Mouse (Mus musculus) kidney, adult 8-10 months (tissue): ENCODE data around the gene 2300002M23Rik.

Experiments
- DNase-seq, 2 experiments: peaks; one replicate each; pipeline ENCODE4 v3.0.0; 2022

Gene 2300002M23Rik

DNA sequence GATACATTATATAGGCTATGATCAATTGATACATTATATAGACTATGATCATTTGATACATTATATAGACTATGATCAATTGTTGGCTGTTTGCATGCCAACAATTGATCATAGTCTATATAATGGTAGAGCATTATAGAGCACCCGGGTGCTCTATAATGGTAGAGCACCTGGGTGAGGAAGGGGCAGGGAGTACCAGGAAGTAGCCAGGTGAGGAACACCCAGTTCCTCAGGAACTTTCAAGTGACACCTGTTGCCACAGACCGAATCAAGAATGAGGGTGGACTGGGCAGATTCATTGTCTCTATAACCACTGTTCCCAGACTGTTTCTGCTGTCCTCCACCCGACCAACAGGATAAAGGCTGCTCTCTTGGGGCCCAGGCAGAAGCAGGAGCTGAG is at the start of gene 2300002M23Rik:
Gene 2300002M23Rik, plus strand, starts transcription at position 301 of the 400 bp plus-strand sequence.
- DNase-seq = no peak

GRCm38 (mm10) chr17:35517526-35517925 is 49.7 kb upstream of the 2300002M23Rik start:
- no peak for DNase-seq

- DNase-seq = no peak
These were observed 42.9 kb upstream of the 2300002M23Rik start for GRCm38 (mm10) chr17:35524354-35524753.

- DNase-seq = no peak
These were observed 40.6 kb upstream of the 2300002M23Rik start for GRCm38 (mm10) chr17:35526644-35527043.

DNA sequence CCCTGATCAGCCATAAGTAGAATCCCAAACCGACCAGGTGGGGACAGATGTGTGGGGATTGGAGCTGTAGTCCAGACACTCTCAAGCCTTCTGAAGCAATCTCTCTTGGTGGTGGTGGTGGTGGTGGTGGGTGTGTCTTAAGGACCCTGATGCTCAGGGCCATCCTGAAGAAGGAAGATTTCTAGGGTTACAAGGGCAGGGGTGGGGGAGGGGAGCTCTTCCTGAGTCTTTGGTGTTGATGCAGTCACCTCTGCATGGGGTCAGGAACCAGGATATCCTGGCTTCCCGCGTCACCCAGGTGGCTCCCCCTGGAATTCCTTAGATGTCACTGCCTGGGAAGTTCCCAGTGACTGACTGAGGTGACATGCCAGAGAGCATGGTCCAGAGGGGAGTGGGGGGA is 34.9 kb upstream of the 2300002M23Rik start:
- DNase-seq = no peak

DNA sequence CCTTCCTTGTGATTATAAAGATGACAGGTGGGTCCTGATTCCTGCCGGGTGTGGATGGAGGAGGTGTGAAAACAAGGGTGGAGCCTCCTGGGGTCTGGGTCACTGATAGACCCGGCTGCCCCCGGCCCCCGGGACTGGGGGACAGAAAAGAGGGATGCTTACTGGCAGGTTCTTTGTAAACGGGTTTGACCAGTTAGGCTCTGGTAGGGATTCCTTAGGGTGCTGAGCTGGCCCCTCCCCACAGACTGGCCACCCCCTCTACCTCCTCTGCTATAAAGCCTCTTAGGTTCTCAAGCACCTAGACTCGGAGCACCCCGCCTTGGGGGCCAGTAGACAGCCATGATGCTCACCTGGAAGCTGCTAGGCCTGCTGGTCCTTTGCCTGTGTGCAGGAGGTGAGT is 34.3 kb upstream of the 2300002M23Rik start, which contains the start of gene Psors1c2:
Gene Psors1c2, plus strand, starts transcription at position 301 of the 400 bp plus-strand sequence.
- DNase-seq = no peak

DNA sequence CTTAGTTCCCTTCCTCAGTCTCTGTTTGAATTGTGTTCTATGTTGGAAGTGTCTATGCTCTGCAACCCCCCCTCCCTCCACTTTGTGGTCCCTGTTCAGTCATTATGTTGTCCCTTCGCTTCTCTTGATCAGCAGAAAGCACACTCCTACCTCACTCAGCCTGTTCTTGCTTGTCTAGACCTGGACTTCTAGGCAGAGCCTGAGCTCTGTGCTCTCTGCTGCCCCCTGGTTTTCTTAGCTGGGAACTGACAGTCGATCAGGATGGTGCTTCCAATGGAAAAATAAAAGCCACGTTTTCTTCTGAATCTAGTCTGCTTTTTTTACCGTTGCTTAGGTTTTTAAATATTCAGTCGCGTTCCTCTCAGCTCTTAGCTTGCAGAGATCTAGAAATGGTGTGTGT is 32.9 kb upstream of the 2300002M23Rik start:
- DNase-seq = peak; percentile 65 to 80

GRCm38 (mm10) chr17:35537421-35537820 is 29.8 kb upstream of the 2300002M23Rik start:
- DNase-seq = no peak

- DNase-seq = no peak
These were observed 28.8 kb upstream of the 2300002M23Rik start for GRCm38 (mm10) chr17:35538476-35538875.

DNA sequence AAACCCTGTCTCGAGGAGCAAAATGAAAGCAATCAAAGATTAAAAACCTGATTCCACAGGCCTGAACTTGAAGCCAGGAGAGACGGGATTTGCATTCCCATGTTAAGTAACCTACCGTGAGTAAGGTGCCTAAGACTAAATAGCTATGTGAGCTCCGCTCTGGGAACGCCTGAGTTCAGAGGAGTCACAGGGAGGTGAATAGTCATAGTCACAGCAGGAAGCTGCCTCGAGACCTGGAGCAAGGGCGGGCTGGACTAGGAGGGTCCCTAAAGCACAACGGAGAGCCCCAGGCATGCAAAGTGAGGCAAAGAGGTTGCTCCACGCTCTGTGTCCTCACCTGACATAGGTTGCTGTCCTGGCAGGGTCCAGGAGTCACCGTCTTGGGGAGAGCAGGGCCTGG is 27.7 kb upstream of the 2300002M23Rik start:
- no peak for DNase-seq

- no peak for DNase-seq
These were observed 24.4 kb upstream of the 2300002M23Rik start for GRCm38 (mm10) chr17:35542761-35543411.

- no peak for DNase-seq
These were observed 23.8 kb upstream of the 2300002M23Rik start for GRCm38 (mm10) chr17:35543412-35543861.

- DNase-seq = no peak
These were observed 23.2 kb upstream of the 2300002M23Rik start for GRCm38 (mm10) chr17:35544001-35544400.

- DNase-seq = peak; percentile 35 to 69
These were observed 22.6 kb upstream of the 2300002M23Rik start for GRCm38 (mm10) chr17:35544680-35545079.

- no peak for DNase-seq
These were observed 19.8 kb upstream of the 2300002M23Rik start for GRCm38 (mm10) chr17:35547465-35547864.

DNA sequence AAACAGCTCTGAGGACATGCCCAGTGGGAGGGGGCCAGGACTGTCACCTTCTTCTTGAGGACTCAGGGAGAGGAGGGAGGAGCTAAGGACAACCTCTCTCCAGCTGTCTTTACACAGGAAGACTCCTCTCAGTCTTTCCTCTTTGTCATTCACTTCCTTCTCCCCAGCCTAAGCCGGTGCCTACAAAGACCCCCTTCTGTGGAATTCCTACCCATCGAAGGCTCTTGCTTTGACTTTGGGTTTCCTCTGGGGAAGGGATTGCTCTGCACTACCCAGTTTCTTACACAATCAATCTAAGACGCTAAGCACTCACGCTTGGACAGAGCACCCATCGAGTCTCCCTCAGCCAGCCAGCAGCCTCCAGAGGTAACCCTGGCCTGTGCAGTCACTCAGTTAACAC is 18.6 kb upstream of the 2300002M23Rik start:
- DNase-seq = no peak

- DNase-seq = peak; percentile 50 to 55
These were observed 17.7 kb upstream of the 2300002M23Rik start for GRCm38 (mm10) chr17:35549437-35550142.

DNA sequence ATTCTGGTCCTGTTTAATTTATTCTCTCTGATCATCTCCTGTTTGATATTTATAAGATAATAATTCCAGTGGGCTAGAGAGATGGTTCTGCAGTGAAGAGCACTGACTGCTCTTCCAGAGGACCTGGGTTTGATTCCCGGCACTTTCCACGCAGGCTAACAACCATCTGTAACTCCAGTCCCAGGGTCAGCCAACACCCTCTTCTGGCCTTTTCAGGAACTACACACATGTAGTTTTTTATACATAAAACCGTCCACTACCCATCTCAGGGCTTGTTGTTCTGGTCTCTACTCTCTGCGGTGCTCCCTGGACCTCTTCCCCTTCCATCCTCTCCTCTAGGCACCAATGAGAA is 17.1 kb upstream of the 2300002M23Rik start:
- no peak for DNase-seq

GRCm38 (mm10) chr17:35550871-35551270 is 16.4 kb upstream of the 2300002M23Rik start:
- no peak for DNase-seq

- DNase-seq = no peak
These were observed 15.3 kb upstream of the 2300002M23Rik start, which contains the start of gene Cdsn for GRCm38 (mm10) chr17:35551881-35552414. Gene Cdsn, plus strand, starts transcription at chr17:35552128.

DNA sequence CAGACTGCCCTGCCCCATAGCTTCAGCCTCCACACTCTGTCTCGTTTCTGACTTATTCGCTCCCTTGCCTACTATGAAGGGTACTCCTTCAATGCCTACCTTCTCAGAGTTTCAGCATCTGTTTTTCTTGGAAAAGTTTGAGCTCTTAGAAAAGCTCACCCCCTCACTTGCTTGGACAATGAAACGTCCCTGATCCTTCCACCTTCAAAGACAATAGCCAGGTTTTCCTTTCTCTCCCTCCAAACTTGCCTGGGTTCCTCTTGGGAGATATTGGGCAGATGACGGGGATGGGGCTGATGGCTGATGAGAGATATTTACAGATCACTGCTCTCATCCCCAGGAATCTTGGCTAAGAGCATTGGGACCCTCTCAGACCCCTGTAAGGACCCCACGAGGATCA is 12.9 kb upstream of the 2300002M23Rik start:
- DNase-seq = no peak

GRCm38 (mm10) chr17:35554761-35555397 is 12.4 kb upstream of the 2300002M23Rik start:
- no peak for DNase-seq

GRCm38 (mm10) chr17:35556186-35556765 is 11.0 kb upstream of the 2300002M23Rik start:
- peak; percentile 37 to 62 for DNase-seq
